Mouse (Mus musculus) brown adipose tissue, adult 24 weeks (tissue): ENCODE data around the gene Recql5. TPM values are rescaled to one million over a fixed set of nuclear protein-coding genes. Genes with fewer than 3 reads are reported as not detected.

Source experiments
- polyA plus RNA-seq: library from polyadenylated mRNA; stranded (reverse); fragments of >200 nt; gene quantifications from 2 replicates; pipeline ENCODE4 v1.2.4, GENCODE M21; 2012; ENCODE audit not compliant: missing spikeins, insufficient read depth, insufficient read length

Recql5 gene
- polyA plus RNA-seq, 1 experiment = 4.2 TPM

Other genes with a start within 250 kb of the Recql5 start
- 29.1 and 32.4 TPM in 2 replicates for gene Grb2, start 224.9 kb downstream of the Recql5 start, polyA plus RNA-seq
- gene Tmem94, start 168.0 kb downstream of the Recql5 start, polyA plus RNA-seq = 18.0 and 23.0 TPM in 2 replicates
- 8.8 and 10.4 TPM in 2 replicates for gene Caskin2, start 119.8 kb downstream of the Recql5 start, polyA plus RNA-seq
- 6.1 and 6.8 TPM in 2 replicates for gene Tsen54, start 118.8 kb downstream of the Recql5 start, polyA plus RNA-seq
- gene Llgl2, start 109.4 kb downstream of the Recql5 start, polyA plus RNA-seq = 4.0 and 5.5 TPM in 2 replicates
- not detected in 2 replicates for gene Myo15b, start 75.1 kb downstream of the Recql5 start, polyA plus RNA-seq
- not detected in 2 replicates for gene Smim5, start 33.5 kb downstream of the Recql5 start, polyA plus RNA-seq
- not detected in 2 replicates for gene Smim6, start 21.5 kb downstream of the Recql5 start, polyA plus RNA-seq
- 10.0 and 12.0 TPM in 2 replicates for gene Sap30bp, start 195 bp downstream of the Recql5 start, polyA plus RNA-seq
- 1.5 and 2.2 TPM in 2 replicates for gene Itgb4, start 41.2 kb upstream of the Recql5 start, polyA plus RNA-seq
- 9.6 and 12.4 TPM in 2 replicates for gene Galk1, start 79.2 kb upstream of the Recql5 start, polyA plus RNA-seq
- 85.7 and 112 TPM in 2 replicates for gene H3f3b, start 94.5 kb upstream of the Recql5 start, polyA plus RNA-seq
- 2.9 and 4.0 TPM in 2 replicates for gene Unk, start 96.8 kb upstream of the Recql5 start, polyA plus RNA-seq
- gene Unc13d, start 144.5 kb upstream of the Recql5 start, polyA plus RNA-seq = not detected in 2 replicates
- gene Wbp2, start 153.5 kb upstream of the Recql5 start, polyA plus RNA-seq = 73.7 and 124 TPM in 2 replicates
- gene Trim47, start 193.7 kb upstream of the Recql5 start, polyA plus RNA-seq = 4.6 and 8.3 TPM in 2 replicates
- gene Trim65, start 197.7 kb upstream of the Recql5 start, polyA plus RNA-seq = 5.9 and 8.3 TPM in 2 replicates
- 99.5 and 121 TPM in 2 replicates for gene Mrpl38, start 205.4 kb upstream of the Recql5 start, polyA plus RNA-seq
- gene Fbf1, start 234.7 kb upstream of the Recql5 start, polyA plus RNA-seq = 3.8 and 5.3 TPM in 2 replicates